19 mouse cellular contexts compared by ENCODE assay signal in genomic region chr5:91220174-91220573, GRCm38 (mm10).
"Had no signal": no experiment of that assay in that cellular context is flagged by ENCODE, and none has a peak within 500 bp of the region (broad histone marks: within the 10 kb centered on the region; RNA-seq: fewer than 3 reads in every experiment).

No protein-coding gene starts in this region.

- H3K4me1 ChIP-seq: liver, embryonic 12.5 days; lung, embryonic 15.5 days; megakaryocyte, embryonic 14.5 days; midbrain, embryonic 13.5 days; midbrain, embryonic 15.5 days; neural tube, embryonic 13.5 days; neural tube, embryonic 15.5 days had no signal

- H3K4me2 ChIP-seq: liver, embryonic 12.5 days; lung, embryonic 15.5 days; midbrain, embryonic 11.5 days; midbrain, embryonic 13.5 days; midbrain, embryonic 15.5 days; neural tube, embryonic 13.5 days; neural tube, embryonic 15.5 days had no signal

- ATAC-seq: liver, embryonic 12.5 days; midbrain, embryonic 13.5 days; midbrain, embryonic 15.5 days had no signal

- H3K36me3 ChIP-seq: liver, embryonic 12.5 days; lung, embryonic 15.5 days; midbrain, embryonic 13.5 days; midbrain, embryonic 15.5 days; neural tube, embryonic 13.5 days; neural tube, embryonic 15.5 days had no signal

- H3K4me3 ChIP-seq: liver, embryonic 12.5 days; lung, embryonic 15.5 days; megakaryocyte, embryonic 14.5 days; midbrain, embryonic 13.5 days; midbrain, embryonic 15.5 days; myocyte; neural tube, embryonic 13.5 days; neural tube, embryonic 15.5 days had no signal

- H3K27me3 ChIP-seq: liver, embryonic 12.5 days; lung, embryonic 15.5 days; megakaryocyte, embryonic 14.5 days; midbrain, embryonic 13.5 days; midbrain, embryonic 15.5 days; neural tube, embryonic 13.5 days; neural tube, embryonic 15.5 days had no signal

- H3K9ac ChIP-seq: liver, embryonic 12.5 days; liver, embryonic 14.5 days; lung, embryonic 15.5 days; midbrain, embryonic 13.5 days; midbrain, embryonic 15.5 days; neural tube, embryonic 13.5 days; neural tube, embryonic 15.5 days had no signal

- H3K27ac ChIP-seq: liver, embryonic 12.5 days; liver, embryonic 14.5 days; lung, embryonic 15.5 days; midbrain, embryonic 13.5 days; midbrain, embryonic 15.5 days; neural tube, embryonic 13.5 days; neural tube, embryonic 15.5 days had no signal

- DNase-seq: lung, postnatal 14 days; retina, postnatal 1 day; right cerebral cortex, adult 18-20 months; right cerebral cortex, postnatal 25 days; right cerebral cortex, postnatal 4 days; spleen, adult 18-20 months; thymus, adult 2 months; thymus, postnatal 25 days; thymus, postnatal 4 days had no signal

- H3K9me3 ChIP-seq: liver, embryonic 12.5 days; lung, embryonic 15.5 days; megakaryocyte, embryonic 14.5 days; midbrain, embryonic 13.5 days; midbrain, embryonic 15.5 days; neural tube, embryonic 13.5 days; neural tube, embryonic 15.5 days had no signal
